Mouse (Mus musculus): Measurements from ENCODE around the gene Rabgef1. TPM values are rescaled to one million over a fixed set of nuclear protein-coding genes. Genes with fewer than 3 reads are reported as not detected.

The Rabgef1 gene
- total RNA-seq (2012; rRNA removed) (24.3 and 25.8 TPM in 2 replicates), polyA plus RNA-seq (2012; ENCODE audit: insufficient read depth in 1 of 2, insufficient read length in 2 of 2, low read depth in 1 of 2, low replicate concordance in 2 of 2, missing spikeins in 1 of 2) (10 to 100 TPM in 1 of 2 experiments, not detected in 1; 35.1 TPM)

GRCm38 (mm10) chr5:130171423-130171954, at the start of gene Rabgef1:
Gene Rabgef1, plus strand, starts transcription at chr5:130171798.
- Histone ChIP-seq H3K27me3 (ENCODE audit: control insufficient read depth in 1 of 2, insufficient read depth in 2 of 2, low read length in 2 of 2) (no peaks in the 10 kb centered on the region), H3K36me3 (ENCODE audit: control insufficient read depth in 1 of 2, insufficient read depth in 2 of 2, low read length in 2 of 2) (peaks cover 0 to 47% of the 10 kb centered on the region in 2 experiments; a peak in 2 of 4 replicates), H3K79me2 (ENCODE audit: control insufficient read depth, insufficient read depth, low read length, poor library complexity) (peaks cover 46% of the 10 kb centered on the region), H3K9ac (ENCODE audit: control insufficient read depth, low read depth, low read length, poor library complexity, severe bottlenecking) (peak within 1 kb of the TSS; percentile 97), H3K4me1 (ENCODE audit: control insufficient read depth in 1 of 2, insufficient read depth in 2 of 2, low read length in 2 of 2) (peaks cover 27 to 47% of the 10 kb centered on the region in 2 experiments), H3K4me3 (ENCODE audit: control insufficient read depth in 1 of 2, insufficient read depth in 1 of 2, low read depth in 2 of 2, low read length in 2 of 2) (peak within 1 kb of the TSS; percentile 78 to 98), H3K27ac (ENCODE audit: control insufficient read depth, low read depth, low read length) (peak within 1 kb of the TSS; percentile 99), H3K9me3 (replicated peaks; ENCODE audit: insufficient read depth, low read length) (no peaks in the 10 kb centered on the region)
- peak; percentile 91 for DNase-seq (ENCODE audit: low read depth, low spot score)
- TF ChIP-seq ELF1 (IDR thresholded peaks at IDR 0.05; ENCODE audit: low read depth, low read length) (peak; percentile 82), NRF1 (IDR thresholded peaks at IDR 0.05; ENCODE audit: insufficient read depth, low read depth, low read length, poor library complexity, severe bottlenecking) (peak; percentile 61), ZKSCAN1 (IDR thresholded peaks at IDR 0.05; ENCODE audit: low read depth, low read length) (no peak), TCF12 (IDR thresholded peaks at IDR 0.05; ENCODE audit: low read depth, low read length) (peak; percentile 32; the same call in 1 of the 2 replicates), CHD2 (IDR thresholded peaks at IDR 0.05; ENCODE audit: low read length) (no peak), KAT2A (conservative IDR thresholded peaks at IDR 0.05; ENCODE audit: low read depth, low read length) (no peak; the same call in 1 of the 2 replicates), POLR2A (IDR thresholded peaks at IDR 0.05; ENCODE audit: control insufficient read depth in 1 of 2, insufficient read depth in 1 of 2, low read depth in 1 of 2, low read length in 2 of 2, poor library complexity in 1 of 2) (peak; percentile 86 to 92), TAL1 (IDR thresholded peaks at IDR 0.05; ENCODE audit: low read length) (peak; percentile 1; the same call in 1 of the 2 replicates), CTCF (IDR thresholded peaks at IDR 0.05 in 2 of 3, conservative IDR thresholded peaks at IDR 0.05 in 1 of 3; ENCODE audit: control insufficient read depth in 1 of 3, insufficient read depth in 1 of 3, low read depth in 2 of 3, low read length in 3 of 3, poor library complexity in 1 of 3, severe bottlenecking in 1 of 3) (0 out of 6 replicates have a peak, but pooled peaks of 1 of the 3 experiments have one; percentile 0), NELFE (IDR thresholded peaks at IDR 0.05; ENCODE audit: low read depth, low read length) (peak; percentile 86), POLR2AphosphoS2 (IDR thresholded peaks at IDR 0.05; ENCODE audit: low read length) (peak; percentile 81), HCFC1 (IDR thresholded peaks at IDR 0.05; ENCODE audit: low read depth, low read length) (peak; percentile 80), ZNF384 (IDR thresholded peaks at IDR 0.05; ENCODE audit: low read depth, low read length) (no peak), SMC3 (IDR thresholded peaks at IDR 0.05; ENCODE audit: low read depth, low read length) (no peak)

DNA sequence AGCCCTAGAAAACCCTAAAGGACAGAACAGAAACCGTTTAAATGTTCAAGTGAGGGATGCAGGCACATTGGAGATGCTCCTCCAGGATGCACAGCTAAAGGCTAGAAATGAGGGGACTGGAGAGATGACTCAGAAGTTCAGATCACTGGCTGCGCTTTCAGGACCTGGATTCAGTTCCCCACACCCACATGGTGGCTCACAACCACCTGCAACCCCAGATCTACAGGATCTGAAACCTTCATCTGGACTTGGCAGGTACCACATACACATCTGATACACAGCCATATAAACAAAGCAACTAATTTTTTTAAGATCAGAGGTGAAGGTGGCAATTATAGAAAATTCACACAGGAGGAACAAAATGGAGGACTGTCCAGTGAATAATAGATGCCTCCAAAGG, 49.2 kb upstream of the Rabgef1 start:
- Histone ChIP-seq H3K79me2 (ENCODE audit: control insufficient read depth, insufficient read depth, low read length, poor library complexity) (no peaks in the 10 kb centered on the region; the same call in 1 of the 2 replicates), H3K27ac (ENCODE audit: control insufficient read depth, low read depth, low read length) (no peak overlapping the region), H3K9me3 (replicated peaks; ENCODE audit: insufficient read depth, low read length) (no peaks in the 10 kb centered on the region), H3K4me1 (ENCODE audit: control insufficient read depth in 1 of 2, insufficient read depth in 2 of 2, low read length in 2 of 2) (no peaks in the 10 kb centered on the region), H3K36me3 (ENCODE audit: control insufficient read depth in 1 of 2, insufficient read depth in 2 of 2, low read length in 2 of 2) (no peaks in the 10 kb centered on the region), H3K4me3 (ENCODE audit: control insufficient read depth in 1 of 2, insufficient read depth in 1 of 2, low read depth in 2 of 2, low read length in 2 of 2) (no peak overlapping the region), H3K27me3 (ENCODE audit: control insufficient read depth in 1 of 2, insufficient read depth in 2 of 2, low read length in 2 of 2) (no peaks in the 10 kb centered on the region), H3K9ac (ENCODE audit: control insufficient read depth, low read depth, low read length, poor library complexity, severe bottlenecking) (no peak overlapping the region)
- DNase-seq (ENCODE audit: low read depth, low spot score), result no peak
- no peak for TF ChIP-seq MYC (IDR thresholded peaks at IDR 0.05; ENCODE audit: low read depth, low read length)
- TF ChIP-seq RAD21 (IDR thresholded peaks at IDR 0.05; ENCODE audit: low read depth, low read length), result no peak
- no peak for TF ChIP-seq MAFK (IDR thresholded peaks at IDR 0.05; ENCODE audit: borderline replicate concordance, low read depth, low read length)
- TF ChIP-seq USF2 (IDR thresholded peaks at IDR 0.05; ENCODE audit: borderline replicate concordance in 1 of 2, insufficient read depth in 1 of 2, low read depth in 1 of 2, low read length in 2 of 2), result no peak
- TF ChIP-seq NELFE (IDR thresholded peaks at IDR 0.05; ENCODE audit: low read depth, low read length), result no peak
- TF ChIP-seq SMC3 (IDR thresholded peaks at IDR 0.05; ENCODE audit: low read depth, low read length), result no peak
- no peak for TF ChIP-seq SIN3A (IDR thresholded peaks at IDR 0.05; ENCODE audit: low read length)

All from MEL (cell line).